8 mouse cellular contexts compared by ENCODE assay signal in the genomic region with DNA sequence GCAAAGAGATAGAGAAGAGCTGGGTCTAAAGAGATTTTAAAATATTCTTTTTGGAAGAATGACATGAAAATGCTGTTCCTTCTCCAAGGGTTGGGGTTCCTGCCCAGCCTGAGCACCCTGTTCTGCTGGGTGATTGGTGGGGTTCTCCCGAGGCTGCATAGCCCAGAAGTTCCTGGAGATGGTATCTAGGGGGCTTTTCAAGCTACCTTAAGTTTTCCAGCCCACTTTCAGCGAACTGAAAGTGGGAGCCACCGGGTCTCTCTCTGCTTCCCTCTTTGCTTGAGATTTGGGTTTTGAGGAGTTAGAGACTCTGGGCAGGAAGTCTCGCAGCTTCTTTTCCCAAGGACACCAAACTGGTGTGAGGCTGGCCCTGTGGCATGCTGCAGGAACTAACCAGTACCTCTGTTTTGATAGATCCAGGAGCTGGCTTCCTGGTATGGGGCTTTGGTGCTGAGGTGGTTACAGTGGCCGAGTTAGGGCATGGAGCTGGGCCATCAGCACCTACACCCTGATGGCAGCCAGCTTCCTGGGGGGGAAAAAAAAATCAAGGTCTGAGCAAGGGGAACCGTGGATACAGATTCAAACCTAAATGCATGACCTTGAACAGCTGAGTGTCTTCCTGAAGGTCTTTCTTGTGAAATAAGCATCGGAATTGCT. TPM values are rescaled to one million over a fixed set of nuclear protein-coding genes. Genes with fewer than 3 reads are reported as not detected.
A peak's percentile ranks its signal among the peaks of the same experiment; 100 is the strongest.
DNase-seq lines count a peak whose midpoint lies in the region; ATAC-seq and TF ChIP-seq lines count a peak whose summit lies in the region.

No protein-coding gene starts in this region.

- no peak for ATAC-seq in kidney, embryonic 14.5 days (ENCODE audit: low FRiP score, low TSS enrichment)
- ATAC-seq in neural tube, embryonic 12.5 days (ENCODE audit: low FRiP score, low read depth), result no peak

- peak overlapping the region; percentile 56 for H3K4me2 ChIP-seq in kidney, embryonic 14.5 days (replicated peaks; ENCODE audit: low read depth, low read length)
- peak overlapping the region; percentile 80 for H3K4me2 ChIP-seq in neural tube, embryonic 12.5 days (replicated peaks)

- H3K9ac ChIP-seq in liver, adult 2 months (ENCODE audit: low read depth, low read length), result 0 out of 2 replicates have a peak overlapping the region, but pooled peaks have one; percentile 4
- peak overlapping the region; percentile 50 for H3K9ac ChIP-seq in kidney, embryonic 14.5 days (ENCODE audit: low read depth, low read length)
- H3K9ac ChIP-seq in neural tube, embryonic 12.5 days, result 0 out of 2 replicates have a peak overlapping the region, but pooled peaks have one; percentile 34

- TF ChIP-seq POLR2A in liver, adult 2 months (IDR thresholded peaks at IDR 0.05; ENCODE audit: extremely low read depth, insufficient read depth, low read length), result no peak
- no peak for TF ChIP-seq POLR2A in embryonic fibroblast, embryonic 13.5 days (IDR thresholded peaks at IDR 0.05; ENCODE audit: low read depth, low read length)

- no peaks in the 10 kb centered on the region for H3K9me3 ChIP-seq in kidney, embryonic 14.5 days (ENCODE audit: control insufficient read depth, low read length)
- H3K9me3 ChIP-seq in neural tube, embryonic 12.5 days, result no peaks in the 10 kb centered on the region

- TF ChIP-seq CTCF in liver, adult 2 months (IDR thresholded peaks at IDR 0.05; ENCODE audit: low read depth, low read length), result no peak
- TF ChIP-seq CTCF in embryonic fibroblast, embryonic 13.5 days (IDR thresholded peaks at IDR 0.05; ENCODE audit: borderline replicate concordance, insufficient read depth, low read length), result no peak

- no peaks in the 10 kb centered on the region for H3K27me3 ChIP-seq in liver, adult 2 months (ENCODE audit: control insufficient read depth, insufficient read depth, low read length)
- H3K27me3 ChIP-seq in kidney, embryonic 14.5 days (ENCODE audit: control insufficient read depth, insufficient read depth, low read length), result no peaks in the 10 kb centered on the region
- H3K27me3 ChIP-seq in neural tube, embryonic 12.5 days (replicated peaks), result no peaks in the 10 kb centered on the region

- H3K79me2 ChIP-seq in liver, adult 2 months (ENCODE audit: control insufficient read depth, insufficient read depth, low read length), result peaks cover 42% of the 10 kb centered on the region; the same call in 1 of the 2 replicates

- H3K4me1 ChIP-seq in liver, adult 2 months (ENCODE audit: control insufficient read depth, insufficient read depth, low read length), result peaks cover 23% of the 10 kb centered on the region
- peaks cover 10% of the 10 kb centered on the region for H3K4me1 ChIP-seq in embryonic fibroblast, embryonic 13.5 days (ENCODE audit: control insufficient read depth, insufficient read depth, low read length)
- H3K4me1 ChIP-seq in kidney, embryonic 14.5 days (ENCODE audit: control insufficient read depth, insufficient read depth, low read length), result peaks cover 37% of the 10 kb centered on the region
- peaks cover 52% of the 10 kb centered on the region for H3K4me1 ChIP-seq in neural tube, embryonic 12.5 days

- H3K4me3 ChIP-seq in liver, adult 2 months (ENCODE audit: insufficient read depth, low read depth, low read length), result no peak overlapping the region; the same call in 1 of the 2 replicates
- H3K4me3 ChIP-seq in embryonic fibroblast, embryonic 13.5 days (ENCODE audit: insufficient read depth, low read length), result peak overlapping the region; percentile 92
- peak overlapping the region; percentile 87 for H3K4me3 ChIP-seq in kidney, embryonic 14.5 days (ENCODE audit: low read length)
- peak overlapping the region; percentile 86; the same call in 1 of the 2 replicates for H3K4me3 ChIP-seq in neural tube, embryonic 12.5 days

- intact Hi-C loops in gastrocnemius, postnatal 36 days (cut with DNase I), result no loop called here

- H3K27ac ChIP-seq in liver, adult 2 months (replicated peaks; ENCODE audit: insufficient read depth, low read depth, low read length), result no peak overlapping the region
- no peak overlapping the region for H3K27ac ChIP-seq in embryonic fibroblast, embryonic 13.5 days (ENCODE audit: insufficient read depth, low read length)
- no peak overlapping the region for H3K27ac ChIP-seq in kidney, embryonic 14.5 days (ENCODE audit: low read depth, low read length)
- no peak overlapping the region for H3K27ac ChIP-seq in neural tube, embryonic 12.5 days

- H3K36me3 ChIP-seq in liver, adult 2 months (ENCODE audit: control insufficient read depth, insufficient read depth, low read length), result no peaks in the 10 kb centered on the region
- H3K36me3 ChIP-seq in kidney, embryonic 14.5 days (ENCODE audit: control insufficient read depth, insufficient read depth, low read length), result peaks cover 3% of the 10 kb centered on the region; the same call in 1 of the 2 replicates
- H3K36me3 ChIP-seq in neural tube, embryonic 12.5 days, result no peaks in the 10 kb centered on the region

- DNase-seq in liver, adult 2 months (ENCODE audit: extremely low read depth, low read depth, low spot score), result no peak
- no peak for DNase-seq in liver
- DNase-seq in Muller cell, postnatal 12 days (ENCODE audit: inconsistent ontology term), result no peak
- DNase-seq in gastrocnemius, postnatal 36 days, result no peak
- no peak for DNase-seq in ovary, postnatal 36 days (ENCODE audit: low spot score)

- WGBS in liver, adult 2 months, result 36% methylated on average over 7 of the region's 7 CpGs
- WGBS in kidney, embryonic 14.5 days, result 62% methylated on average over 7 of the region's 7 CpGs
- 87% methylated on average over 7 of the region's 7 CpGs for WGBS in neural tube, embryonic 12.5 days

RNA-seq across cellular contexts. Expression of a gene that starts 2.2 kb away (rescaled TPM):
- 1.5 and 2.9 TPM in 2 replicates for total RNA-seq in liver, adult 2 months (2014; rRNA removed)
- 5.6 and 9.2 TPM in 2 replicates for polyA plus RNA-seq in liver, adult 2 months (2012; rRNA removed)
- polyA plus RNA-seq in embryonic fibroblast, embryonic 13.5 days (2011; ENCODE audit: insufficient read length, low read depth, missing spikeins), result 26.2 and 34.7 TPM in 2 replicates
- polyA plus RNA-seq in kidney, embryonic 14.5 days (2014; fragmentation: Nextera tagmentation; extraction: Ambion mirVana), result 5.6 and 7.6 TPM in 2 replicates
- polyA plus RNA-seq in neural tube, embryonic 12.5 days (2016; fragmentation: Nextera tagmentation; extraction: Ambion mirVana), result 7.1 and 9.0 TPM in 2 replicates
- 1 to 10 TPM; 8.3 to 9.8 TPM for total RNA-seq in gastrocnemius, postnatal 36 days (2021)

RNA-seq across cellular contexts. Expression of a gene that starts 18.5 kb away (rescaled TPM):
- 20.6 and 35.5 TPM in 2 replicates for total RNA-seq in liver, adult 2 months (2014; rRNA removed)
- polyA plus RNA-seq in liver, adult 2 months (2012; rRNA removed), result 83.3 and 105 TPM in 2 replicates
- 21.2 and 21.7 TPM in 2 replicates for polyA plus RNA-seq in embryonic fibroblast, embryonic 13.5 days (2011; ENCODE audit: insufficient read length, low read depth, missing spikeins)
- 10.0 and 16.0 TPM in 2 replicates for polyA plus RNA-seq in kidney, embryonic 14.5 days (2014; fragmentation: Nextera tagmentation; extraction: Ambion mirVana)
- 22.3 and 28.3 TPM in 2 replicates for polyA plus RNA-seq in neural tube, embryonic 12.5 days (2016; fragmentation: Nextera tagmentation; extraction: Ambion mirVana)
- 10 to 100 TPM; 85.6 to 88.5 TPM for total RNA-seq in gastrocnemius, postnatal 36 days (2021)
